Comparison of ENCODE assay signal across 17 mouse cellular contexts in the genomic region with DNA sequence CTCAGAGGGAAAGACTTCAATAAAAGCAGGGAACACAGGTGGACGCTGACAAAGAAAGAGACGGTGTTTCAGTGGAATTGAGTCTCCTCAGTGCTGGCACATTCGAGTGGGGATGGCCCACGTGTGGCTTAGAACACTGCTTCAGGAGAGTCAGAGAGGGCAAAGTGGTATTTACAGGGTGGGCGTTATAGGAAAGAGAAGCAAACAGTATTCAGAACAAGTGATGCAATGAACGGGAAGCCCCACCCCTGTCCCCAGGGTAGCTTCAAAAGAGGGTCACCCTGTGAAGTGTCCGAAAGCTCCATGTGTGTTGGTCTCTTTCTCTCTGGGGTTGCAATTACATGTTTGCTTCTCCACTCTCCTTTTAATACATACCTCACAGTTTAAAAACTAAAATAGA. TPM values are rescaled to one million over a fixed set of nuclear protein-coding genes. Genes with fewer than 3 reads are reported as not detected.
"Had no signal": no experiment of that assay in that cellular context is flagged by ENCODE, and none has a peak within 500 bp of the region (broad histone marks: within the 10 kb centered on the region; RNA-seq: fewer than 3 reads in every experiment).

No protein-coding gene starts in this region.

- H3K4me3 ChIP-seq: limb, embryonic 15.5 days; megakaryocyte, embryonic 14.5 days; midbrain, embryonic 13.5 days; midbrain, embryonic 15.5 days; neural tube, embryonic 12.5 days; stomach, embryonic 15.5 days had no signal

- H3K4me2 ChIP-seq: limb, embryonic 15.5 days; lung, embryonic 14.5 days; midbrain, embryonic 11.5 days; midbrain, embryonic 13.5 days; midbrain, embryonic 15.5 days; neural tube, embryonic 12.5 days; stomach, embryonic 15.5 days had no signal

- H3K27ac ChIP-seq: limb, embryonic 15.5 days; macrophage; midbrain, embryonic 13.5 days; midbrain, embryonic 15.5 days; neural tube, embryonic 12.5 days; stomach, embryonic 15.5 days; stomach, postnatal 0 days had no signal

- H3K4me1 ChIP-seq: limb, embryonic 15.5 days; midbrain, embryonic 13.5 days; midbrain, embryonic 15.5 days; neural tube, embryonic 12.5 days; stomach, embryonic 15.5 days had no signal

- H3K9ac ChIP-seq: limb, embryonic 15.5 days; lung, embryonic 14.5 days; midbrain, embryonic 15.5 days; neural tube, embryonic 12.5 days; stomach, embryonic 15.5 days had no signal

- ATAC-seq: midbrain, embryonic 13.5 days; midbrain, embryonic 15.5 days had no signal

- H3K27me3 ChIP-seq: limb, embryonic 15.5 days; megakaryocyte, embryonic 14.5 days; midbrain, embryonic 13.5 days; midbrain, embryonic 15.5 days; neural tube, embryonic 12.5 days; stomach, embryonic 15.5 days had no signal

- DNase-seq: lung, adult 18-20 months; lung, embryonic 14.5 days; lung, postnatal 10 days; right cerebral cortex, postnatal 25 days; thymus, adult 2 months; thymus, postnatal 25 days; thymus, postnatal 4 days had no signal

- H3K9me3 ChIP-seq: limb, embryonic 15.5 days; megakaryocyte, embryonic 14.5 days; midbrain, embryonic 13.5 days; midbrain, embryonic 15.5 days; neural tube, embryonic 12.5 days; stomach, embryonic 15.5 days had no signal

RNA-seq across cellular contexts. Expression of a gene that starts 46.3 kb away (rescaled TPM):
- polyA plus RNA-seq: lung, embryonic 14.5 days; macrophage; urinary bladder, adult 2 months had no signal
